ENCODE assay signal across 9 mouse cellular contexts in genomic region chr19:17364741-17365140, GRCm38 (mm10). TPM values are rescaled to one million over a fixed set of nuclear protein-coding genes. Genes with fewer than 3 reads are reported as not detected.
A peak's percentile ranks its signal among the peaks of the same experiment; 100 is the strongest.
DNase-seq lines count a peak whose midpoint lies in the region; ATAC-seq and TF ChIP-seq lines count a peak whose summit lies in the region.
"Had no signal": no experiment of that assay in that cellular context is flagged by ENCODE, and none has a peak within 500 bp of the region (broad histone marks: within the 10 kb centered on the region; RNA-seq: fewer than 3 reads in every experiment).

No protein-coding gene starts in this region.

- no peaks in the 10 kb centered on the region for H3K4me1 ChIP-seq in forebrain, embryonic 14.5 days (ENCODE audit: control insufficient read depth, insufficient read depth, low read length)
- no peaks in the 10 kb centered on the region for H3K4me1 ChIP-seq in forebrain, embryonic 16.5 days (replicated peaks; ENCODE audit: control insufficient read depth, insufficient read depth, low read length)
- no peaks in the 10 kb centered on the region for H3K4me1 ChIP-seq in midbrain, postnatal 0 days (ENCODE audit: insufficient read depth, low read length)
- no peaks in the 10 kb centered on the region for H3K4me1 ChIP-seq in midbrain, embryonic 13.5 days (replicated peaks)
- no peaks in the 10 kb centered on the region for H3K4me1 ChIP-seq in hindbrain, embryonic 12.5 days
- H3K4me1 ChIP-seq: lung, embryonic 15.5 days had no signal

- no peaks in the 10 kb centered on the region for H3K9me3 ChIP-seq in forebrain, embryonic 14.5 days (replicated peaks; ENCODE audit: control insufficient read depth, low read length)
- H3K9me3 ChIP-seq in forebrain, embryonic 16.5 days (ENCODE audit: control insufficient read depth, low read length) = no peaks in the 10 kb centered on the region
- H3K9me3 ChIP-seq in midbrain, postnatal 0 days (ENCODE audit: low read length) = no peaks in the 10 kb centered on the region
- no peaks in the 10 kb centered on the region for H3K9me3 ChIP-seq in midbrain, embryonic 13.5 days
- no peaks in the 10 kb centered on the region for H3K9me3 ChIP-seq in hindbrain, embryonic 12.5 days (replicated peaks)
- H3K9me3 ChIP-seq: lung, embryonic 15.5 days had no signal

- H3K4me3 ChIP-seq in forebrain, embryonic 14.5 days (ENCODE audit: low read depth, low read length) = no peak overlapping the region
- H3K4me3 ChIP-seq in forebrain, embryonic 16.5 days (replicated peaks; ENCODE audit: low read length) = no peak overlapping the region
- no peak overlapping the region for H3K4me3 ChIP-seq in midbrain, postnatal 0 days (ENCODE audit: low read depth, low read length)
- H3K4me3 ChIP-seq in midbrain, embryonic 13.5 days (replicated peaks) = no peak overlapping the region
- H3K4me3 ChIP-seq in hindbrain, embryonic 12.5 days = no peak overlapping the region
- H3K4me3 ChIP-seq: lung, embryonic 15.5 days had no signal

- peak; percentile 40 for DNase-seq in forebrain, embryonic 14.5 days (ENCODE audit: low spot score)
- peak; percentile 56 for DNase-seq in midbrain, postnatal 0 days (ENCODE audit: low spot score)
- DNase-seq in brain, embryonic 14.5 days (ENCODE audit: low read depth) = peak; percentile 54
- DNase-seq in frontal cortex, postnatal 10 days (ENCODE audit: low spot score in 2 of 2) = peak; percentile 20 to 30
- DNase-seq in lung, postnatal 14 days = peak; percentile 36

- H3K27ac ChIP-seq in forebrain, embryonic 14.5 days (ENCODE audit: low read depth, low read length) = no peak overlapping the region
- H3K27ac ChIP-seq in forebrain, embryonic 16.5 days (ENCODE audit: low read length) = no peak overlapping the region
- H3K27ac ChIP-seq in midbrain, postnatal 0 days (ENCODE audit: low read depth, low read length) = no peak overlapping the region
- H3K27ac ChIP-seq in midbrain, embryonic 13.5 days = no peak overlapping the region
- H3K27ac ChIP-seq in hindbrain, embryonic 12.5 days = no peak overlapping the region
- H3K27ac ChIP-seq: lung, embryonic 15.5 days had no signal

- TF ChIP-seq POLR2A in brain, embryonic 14.5 days (IDR thresholded peaks at IDR 0.05; ENCODE audit: borderline replicate concordance, extremely low read depth, insufficient read depth, insufficient read length, poor library complexity, severe bottlenecking) = no peak

- no peaks in the 10 kb centered on the region for H3K36me3 ChIP-seq in forebrain, embryonic 14.5 days (ENCODE audit: control insufficient read depth, insufficient read depth, low read length)
- no peaks in the 10 kb centered on the region for H3K36me3 ChIP-seq in forebrain, embryonic 16.5 days (ENCODE audit: control insufficient read depth, insufficient read depth)
- no peaks in the 10 kb centered on the region for H3K36me3 ChIP-seq in midbrain, postnatal 0 days (ENCODE audit: insufficient read depth, low read length)
- H3K36me3 ChIP-seq in midbrain, embryonic 13.5 days = no peaks in the 10 kb centered on the region
- no peaks in the 10 kb centered on the region for H3K36me3 ChIP-seq in hindbrain, embryonic 12.5 days
- H3K36me3 ChIP-seq: lung, embryonic 15.5 days had no signal

- TF ChIP-seq CTCF in midbrain, postnatal 0 days (IDR thresholded peaks at IDR 0.05) = peak; percentile 73
- TF ChIP-seq CTCF in brain, embryonic 14.5 days (IDR thresholded peaks at IDR 0.05; ENCODE audit: borderline replicate concordance, extremely low read depth, insufficient read depth, insufficient read length) = peak; percentile 41; the same call in 1 of the 2 replicates

- no peak overlapping the region for H3K4me2 ChIP-seq in forebrain, embryonic 14.5 days (ENCODE audit: low read length)
- no peak overlapping the region for H3K4me2 ChIP-seq in forebrain, embryonic 16.5 days (ENCODE audit: low read length)
- no peak overlapping the region for H3K4me2 ChIP-seq in midbrain, postnatal 0 days (ENCODE audit: low read depth, low read length, poor library complexity, severe bottlenecking)
- H3K4me2 ChIP-seq in midbrain, embryonic 13.5 days (replicated peaks) = no peak overlapping the region
- no peak overlapping the region for H3K4me2 ChIP-seq in hindbrain, embryonic 12.5 days (replicated peaks)
- H3K4me2 ChIP-seq: lung, embryonic 15.5 days had no signal

- no peak for ATAC-seq in forebrain, embryonic 14.5 days
- ATAC-seq in forebrain, embryonic 16.5 days = no peak
- no peak for ATAC-seq in midbrain, postnatal 0 days (ENCODE audit: low FRiP score)
- no peak for ATAC-seq in midbrain, embryonic 13.5 days
- no peak for ATAC-seq in hindbrain, embryonic 12.5 days (ENCODE audit: low FRiP score)

- H3K27me3 ChIP-seq in forebrain, embryonic 14.5 days (replicated peaks; ENCODE audit: control insufficient read depth, insufficient read depth, low read length) = no peaks in the 10 kb centered on the region
- H3K27me3 ChIP-seq in forebrain, embryonic 16.5 days (replicated peaks; ENCODE audit: control insufficient read depth, insufficient read depth, low read length) = no peaks in the 10 kb centered on the region
- H3K27me3 ChIP-seq in midbrain, postnatal 0 days (ENCODE audit: insufficient read depth, low read length) = no peaks in the 10 kb centered on the region
- H3K27me3 ChIP-seq in midbrain, embryonic 13.5 days = no peaks in the 10 kb centered on the region
- no peaks in the 10 kb centered on the region for H3K27me3 ChIP-seq in hindbrain, embryonic 12.5 days
- H3K27me3 ChIP-seq: lung, embryonic 15.5 days had no signal

- WGBS in forebrain, embryonic 14.5 days = 34% methylated on average over 3 of the region's 3 CpGs
- 45% methylated on average over 3 of the region's 3 CpGs for WGBS in forebrain, embryonic 16.5 days
- WGBS in midbrain, postnatal 0 days = 39% methylated on average over 3 of the region's 3 CpGs
- 37% methylated on average over 3 of the region's 3 CpGs for WGBS in midbrain, embryonic 13.5 days
- 40% methylated on average over 3 of the region's 3 CpGs for WGBS in hindbrain, embryonic 12.5 days

- H3K9ac ChIP-seq in forebrain, embryonic 14.5 days (ENCODE audit: low read length) = no peak overlapping the region
- no peak overlapping the region for H3K9ac ChIP-seq in forebrain, embryonic 16.5 days (replicated peaks; ENCODE audit: low read depth, low read length)
- H3K9ac ChIP-seq in midbrain, postnatal 0 days (replicated peaks; ENCODE audit: low read length, poor library complexity, severe bottlenecking) = no peak overlapping the region
- no peak overlapping the region for H3K9ac ChIP-seq in midbrain, embryonic 13.5 days (replicated peaks)
- H3K9ac ChIP-seq in hindbrain, embryonic 12.5 days = no peak overlapping the region
- H3K9ac ChIP-seq: lung, embryonic 15.5 days had no signal

RNA-seq across cellular contexts. Expression of gene Gcnt1, which starts 7.9 kb away (rescaled TPM):
- 0.56 and 0.98 TPM in 2 replicates for polyA plus RNA-seq in forebrain, embryonic 14.5 days (2014; fragmentation: Nextera tagmentation; extraction: Ambion mirVana)
- polyA plus RNA-seq in forebrain, embryonic 16.5 days (2015; fragmentation: Nextera tagmentation; extraction: Ambion mirVana) = 0.58 and 0.96 TPM in 2 replicates
- total RNA-seq in midbrain, postnatal 0 days (2014; rRNA removed) = 1.2 and 1.9 TPM in 2 replicates
- polyA plus RNA-seq in midbrain, postnatal 0 days (2015; fragmentation: Nextera tagmentation; extraction: Ambion mirVana) = 0.43 and 0.60 TPM in 2 replicates
- polyA plus RNA-seq in midbrain, embryonic 13.5 days (2015; fragmentation: Nextera tagmentation; extraction: Ambion mirVana) = 0.48 and 0.52 TPM in 2 replicates
- polyA plus RNA-seq in brain, embryonic 14.5 days (2012; rRNA removed) = 0.45 and 0.97 TPM in 2 replicates
- 6.9 and 7.6 TPM in 2 replicates for polyA plus RNA-seq in hindbrain, embryonic 12.5 days (2016; fragmentation: Nextera tagmentation; extraction: Ambion mirVana)

RNA-seq across cellular contexts. Expression of gene Rfk, which starts 29.1 kb away (rescaled TPM):
- 47.6 and 53.5 TPM in 2 replicates for polyA plus RNA-seq in forebrain, embryonic 14.5 days (2014; fragmentation: Nextera tagmentation; extraction: Ambion mirVana)
- 71.4 and 72.7 TPM in 2 replicates for polyA plus RNA-seq in forebrain, embryonic 16.5 days (2015; fragmentation: Nextera tagmentation; extraction: Ambion mirVana)
- total RNA-seq in midbrain, postnatal 0 days (2014; rRNA removed) = 51.6 and 56.1 TPM in 2 replicates
- polyA plus RNA-seq in midbrain, postnatal 0 days (2015; fragmentation: Nextera tagmentation; extraction: Ambion mirVana) = 75.8 and 84.9 TPM in 2 replicates
- 62.6 and 67.2 TPM in 2 replicates for polyA plus RNA-seq in midbrain, embryonic 13.5 days (2015; fragmentation: Nextera tagmentation; extraction: Ambion mirVana)
- polyA plus RNA-seq in brain, embryonic 14.5 days (2012; rRNA removed) = 44.0 and 44.1 TPM in 2 replicates
- polyA plus RNA-seq in hindbrain, embryonic 12.5 days (2016; fragmentation: Nextera tagmentation; extraction: Ambion mirVana) = 89.0 and 93.8 TPM in 2 replicates
